Mouse (Mus musculus) lung, postnatal 0 days (tissue): ENCODE measurements around the gene Klf4. TPM values are rescaled to one million over a fixed set of nuclear protein-coding genes. Genes with fewer than 3 reads are reported as not detected.

ENCODE experiments used
- ATAC-seq: fragments of 200-750 bp; cut with Nextera tagmentation; 2 replicates; pipeline ENCODE4 v1.8.0; 2017; ENCODE audit warnings: moderate library complexity
- DNase-seq: peaks from one replicate; pipeline ENCODE4 v3.0.0-alpha.2; 2016; ENCODE audit warnings: low spot score
- H3K27ac ChIP-seq: fragments of 300-500 bp; sonication (generic); 2 replicates; pipeline ENCODE4 v1.5.1; 2014; ENCODE audit warnings: antibody characterized with exemption, mild to moderate bottlenecking, low read length, mixed read lengths
- H3K27me3 ChIP-seq: fragments of 300-500 bp; sonication (generic); replicated peaks from 2 replicates; pipeline ENCODE4 v1.6.1; 2014; ENCODE audit warnings: low read length, mixed read lengths; ENCODE audit not compliant: insufficient read depth
- H3K36me3 ChIP-seq: fragments of 300-500 bp; sonication (generic); 2 replicates; pipeline ENCODE4 v1.6.1; 2014; ENCODE audit warnings: low read length, mixed read lengths; ENCODE audit not compliant: insufficient read depth
- H3K4me1 ChIP-seq: fragments of 300-500 bp; sonication (generic); 2 replicates; pipeline ENCODE4 v1.6.1; 2014; ENCODE audit warnings: antibody characterized with exemption, low read depth, low read length, mixed read lengths; ENCODE audit not compliant: insufficient read depth
- H3K4me2 ChIP-seq: fragments of 300-500 bp; sonication (generic); replicated peaks from 2 replicates; pipeline ENCODE4 v1.6.1; 2014; ENCODE audit warnings: low read depth, mild to moderate bottlenecking, low read length, moderate library complexity, mixed read lengths
- H3K4me3 ChIP-seq: fragments of 300-500 bp; sonication (generic); 2 replicates; pipeline ENCODE4 v1.5.1; 2014; ENCODE audit warnings: low read depth, low read length
- H3K9ac ChIP-seq: fragments of 300-500 bp; sonication (generic); replicated peaks from 2 replicates; pipeline ENCODE4 v1.6.1; 2014; ENCODE audit warnings: low read depth, mild to moderate bottlenecking
- H3K9me3 ChIP-seq: fragments of 300-500 bp; sonication (generic); 2 replicates; pipeline ENCODE4 v1.6.1; 2016; ENCODE audit warnings: low read length, mixed read lengths
- CTCF ChIP-seq: IDR thresholded peaks from 2 replicates; pipeline ENCODE4 v1.5.1; 2016; ENCODE audit warnings: antibody characterized with exemption, mild to moderate bottlenecking
- EP300 ChIP-seq: IDR thresholded peaks from 2 replicates; pipeline ENCODE4 v1.6.1; 2016; ENCODE audit warnings: antibody characterized with exemption, mild to moderate bottlenecking, control low read depth
- WGBS: fragments of 180-500 bp; shearing (Covaris S2); extraction: QIAGEN DNeasy Blood & Tissue Kit; methylation state at CpG from one replicate; pipeline ENCODE4 v1.1.7; 2014; 5-methylcytosine and 5-hydroxymethylcytosine counted together
- polyA plus RNA-seq: library from polyadenylated mRNA; unstranded; fragments of >200 nt; fragmentation: Nextera tagmentation; extraction: Ambion mirVana; gene quantifications from 2 replicates; pipeline ENCODE4 v1.2.1, GENCODE M21; 2015

The Klf4 gene
- 39.1 and 43.3 TPM in 2 replicates for polyA plus RNA-seq

DNA sequence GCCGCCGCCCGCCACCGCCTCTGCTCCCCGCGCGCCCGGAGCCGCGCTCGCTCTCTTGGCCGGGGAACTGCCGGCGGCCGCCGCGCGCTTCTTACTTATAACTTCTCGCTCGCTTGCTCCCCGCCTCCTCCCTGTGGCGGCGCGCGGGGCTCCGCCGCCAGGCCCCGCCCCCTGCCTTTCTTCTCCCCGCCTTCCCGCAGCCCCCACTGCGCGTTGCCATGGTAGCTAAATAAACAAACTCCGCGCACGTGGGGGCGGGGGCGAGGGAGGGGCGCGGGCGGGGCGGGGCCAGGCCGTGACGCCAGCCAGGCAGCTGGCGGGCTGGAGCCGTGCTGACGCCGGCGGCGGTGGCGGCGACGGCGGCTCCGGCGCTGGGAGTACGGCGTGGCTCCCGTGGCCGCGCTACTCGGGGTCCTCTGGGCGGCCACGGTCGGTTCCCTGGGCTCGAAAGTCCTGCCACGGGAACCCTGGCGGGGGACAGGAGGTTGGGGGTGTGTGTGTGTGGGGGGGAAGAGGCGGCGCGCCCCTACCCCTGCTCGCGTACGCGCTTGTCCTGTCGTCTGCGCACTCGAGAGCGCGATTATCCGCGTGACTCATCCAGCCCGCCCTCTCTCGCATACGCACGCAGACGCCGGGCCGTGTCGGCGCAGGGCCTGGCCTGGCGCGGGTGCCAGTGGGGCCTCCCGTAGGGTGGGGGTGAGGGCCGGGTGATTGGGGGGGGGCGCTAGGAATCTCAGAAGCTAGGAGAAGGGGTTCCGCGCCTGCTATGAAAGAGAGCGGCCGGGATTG lies at the start of gene Klf4:
TSS of gene Klf4 (minus strand) at position 60 of the 789 bp plus-strand sequence.
- H3K9ac ChIP-seq = peak within 1 kb of the TSS; percentile 84
- H3K36me3 ChIP-seq = peaks cover 8% of the 10 kb centered on the region
- no peaks in the 10 kb centered on the region; the same call in 1 of the 2 replicates for H3K4me1 ChIP-seq
- WGBS = under 1% methylated on average over 67 of the region's 99 CpGs
- ATAC-seq (peak; percentile 85), DNase-seq (peak; percentile 98)
- TF ChIP-seq EP300 (no peak; the same call in 1 of the 2 replicates), CTCF (no peak)
- peak within 1 kb of the TSS; percentile 99 for H3K27ac ChIP-seq
- H3K4me2 ChIP-seq = peak within 1 kb of the TSS; percentile 86
- H3K27me3 ChIP-seq = no peaks in the 10 kb centered on the region; the same call in 1 of the 2 replicates
- H3K4me3 ChIP-seq = peak within 1 kb of the TSS; percentile 80
- no peaks in the 10 kb centered on the region for H3K9me3 ChIP-seq

DNA sequence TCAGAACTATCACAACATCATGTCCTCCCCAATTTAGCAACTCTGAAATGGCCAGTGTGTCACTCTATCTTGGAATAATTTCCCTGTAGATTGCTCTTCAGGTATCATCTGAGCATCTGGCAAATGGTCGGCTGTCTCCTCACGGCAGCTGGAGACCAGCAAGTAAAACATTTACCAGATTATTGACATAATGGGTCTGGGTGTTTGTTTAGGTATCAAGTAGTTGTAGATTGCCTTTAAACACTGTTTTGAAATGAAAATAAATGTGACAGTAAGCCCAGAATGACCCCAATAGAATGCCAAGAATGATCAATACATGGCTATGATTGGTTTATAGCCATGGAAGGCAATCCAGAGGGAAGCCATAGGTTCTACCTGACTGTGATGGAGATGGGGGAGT lies 39.2 kb upstream of the Klf4 start:
- 51% methylated on average over 2 of the region's 2 CpGs for WGBS
- no peak overlapping the region for H3K27ac ChIP-seq

DNA sequence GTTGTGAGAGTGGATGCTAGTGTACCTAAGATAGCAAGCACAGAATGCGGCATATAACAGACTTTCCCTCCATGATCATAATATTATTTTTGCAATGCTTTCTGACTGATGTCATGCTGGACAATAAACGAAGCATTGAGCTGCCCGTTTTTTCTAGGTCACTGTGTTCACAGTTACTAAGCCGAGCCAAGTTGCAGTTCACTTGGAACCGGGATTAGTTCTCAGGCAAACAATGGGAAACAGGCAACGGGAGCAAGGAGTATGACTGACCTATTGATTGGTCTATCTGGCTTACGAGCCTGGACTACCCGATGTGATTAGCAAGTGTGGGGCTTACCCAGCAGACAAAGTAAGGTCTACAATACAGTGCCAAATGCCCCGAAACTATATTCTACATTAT lies 35.7 kb upstream of the Klf4 start:
- Histone ChIP-seq H3K9ac (no peak overlapping the region), H3K4me2 (no peak overlapping the region), H3K27ac (no peak overlapping the region), H3K9me3 (no peaks in the 10 kb centered on the region), H3K4me1 (no peaks in the 10 kb centered on the region), H3K27me3 (no peaks in the 10 kb centered on the region), H3K4me3 (no peak overlapping the region), H3K36me3 (no peaks in the 10 kb centered on the region)
- no peak for ATAC-seq
- 80% methylated on average over 9 of the region's 9 CpGs for WGBS
- TF ChIP-seq EP300 = no peak
- no peak for TF ChIP-seq CTCF
- DNase-seq = no peak

More for the DNA sequence above, 39.2 kb upstream of the Klf4 start:
- no peak for DNase-seq
- Histone ChIP-seq H3K4me2 (no peak overlapping the region), H3K4me1 (no peaks in the 10 kb centered on the region), H3K9ac (no peak overlapping the region), H3K36me3 (no peaks in the 10 kb centered on the region), H3K4me3 (no peak overlapping the region), H3K9me3 (no peaks in the 10 kb centered on the region), H3K27me3 (no peaks in the 10 kb centered on the region)
- ATAC-seq = no peak
- TF ChIP-seq EP300 = no peak
- TF ChIP-seq CTCF = no peak

DNA sequence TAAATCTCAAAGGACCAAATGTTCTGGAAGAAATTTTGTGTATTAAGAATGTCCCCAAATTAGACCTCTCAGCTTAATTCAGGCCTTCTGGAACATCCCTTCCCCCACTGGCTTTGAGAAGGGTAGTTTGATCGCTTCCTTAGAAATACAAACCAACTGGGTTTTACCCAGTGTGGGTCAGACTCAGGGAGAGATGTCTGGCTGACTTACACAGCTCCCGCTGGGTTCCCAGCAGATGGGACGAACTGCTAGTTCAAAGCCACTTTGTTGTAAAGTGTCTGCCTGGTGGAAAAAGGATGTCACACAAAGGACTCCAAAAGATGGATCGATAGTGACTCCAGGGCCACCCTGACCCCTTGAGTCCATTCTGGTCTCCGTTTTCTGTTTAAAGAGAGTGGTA lies 35.3 kb upstream of the Klf4 start:
- ATAC-seq (no peak), DNase-seq (no peak)
- Histone ChIP-seq H3K4me3 (no peak overlapping the region), H3K4me1 (no peaks in the 10 kb centered on the region), H3K27ac (no peak overlapping the region), H3K4me2 (no peak overlapping the region), H3K9me3 (no peaks in the 10 kb centered on the region), H3K36me3 (no peaks in the 10 kb centered on the region), H3K9ac (no peak overlapping the region), H3K27me3 (no peaks in the 10 kb centered on the region)
- TF ChIP-seq CTCF = no peak
- WGBS = 73% methylated on average over 5 of the region's 5 CpGs

DNA sequence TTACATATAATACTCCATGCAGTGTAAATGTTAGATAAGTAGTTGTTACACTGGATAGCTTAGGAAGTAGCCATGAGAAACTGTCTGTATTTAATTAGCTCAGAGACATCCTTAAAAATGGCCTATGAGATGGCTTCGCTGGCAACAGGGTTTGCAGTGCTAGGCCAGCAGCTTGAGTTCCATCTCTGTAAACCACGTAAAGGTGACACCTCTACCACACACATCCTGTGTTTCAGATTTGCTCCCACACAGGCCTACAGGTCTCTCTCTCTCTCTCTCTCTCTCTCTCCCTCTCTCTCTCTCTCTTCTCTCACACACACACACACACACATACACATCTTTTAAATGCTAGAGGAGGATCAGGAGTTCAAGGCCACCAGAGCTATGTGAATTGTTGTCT lies 32.1 kb upstream of the Klf4 start:
- no peak overlapping the region for H3K27ac ChIP-seq

DNA sequence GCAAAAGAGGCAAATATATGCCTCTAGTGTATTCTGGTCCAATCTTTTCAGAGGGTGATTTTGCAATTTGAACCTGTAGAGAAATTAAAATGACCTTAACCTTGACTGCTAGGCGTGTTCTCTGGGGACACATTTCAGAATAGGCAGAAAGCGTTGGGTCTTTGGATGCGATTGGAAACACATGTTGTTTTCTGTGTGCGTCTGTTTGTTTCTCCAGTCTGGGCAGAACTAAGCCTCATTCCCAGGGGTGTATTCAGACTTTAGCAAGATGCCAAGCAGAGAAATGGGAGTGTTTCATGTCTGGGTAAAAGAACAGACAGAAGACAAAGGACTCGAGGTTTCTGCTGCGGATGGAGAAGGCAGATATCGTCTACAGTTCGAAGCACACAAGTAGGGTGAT lies 30.8 kb upstream of the Klf4 start:
- Histone ChIP-seq H3K9me3 (no peaks in the 10 kb centered on the region), H3K4me1 (no peaks in the 10 kb centered on the region), H3K36me3 (no peaks in the 10 kb centered on the region), H3K27me3 (no peaks in the 10 kb centered on the region), H3K27ac (no peak overlapping the region), H3K4me2 (no peak overlapping the region), H3K9ac (no peak overlapping the region), H3K4me3 (no peak overlapping the region)
- ATAC-seq = no peak
- peak; percentile 10 for DNase-seq
- 74% methylated on average over 8 of the region's 8 CpGs for WGBS
- TF ChIP-seq CTCF = no peak
- TF ChIP-seq EP300 = no peak

More for the DNA sequence above, 32.1 kb upstream of the Klf4 start:
- Histone ChIP-seq H3K27me3 (no peaks in the 10 kb centered on the region), H3K4me3 (no peak overlapping the region), H3K9me3 (no peaks in the 10 kb centered on the region), H3K4me2 (no peak overlapping the region), H3K4me1 (no peaks in the 10 kb centered on the region), H3K9ac (no peak overlapping the region), H3K36me3 (no peaks in the 10 kb centered on the region)
- 76% methylated on average over 2 of the region's 2 CpGs for WGBS
- no peak for TF ChIP-seq CTCF
- no peak for TF ChIP-seq EP300
- no peak for DNase-seq
- ATAC-seq = no peak
